Mouse (Mus musculus): Measurements from ENCODE around the gene Kdm1a. TPM values are rescaled to one million over a fixed set of nuclear protein-coding genes. Genes with fewer than 3 reads are reported as not detected.

The Kdm1a gene
- polyA plus RNA-seq, 1 experiment from 2014 or later: 118 TPM

- 97% methylated on average over 2 of the region's 2 CpGs for WGBS
- no peak overlapping the region for H3K27ac ChIP-seq
- ATAC-seq (ENCODE audit: low FRiP score): no peak
Observed at GRCm38 (mm10) chr4:136559690-136560089, 42.8 kb downstream of the Kdm1a start.

GRCm38 (mm10) chr4:136557638-136558037 is 44.9 kb downstream of the Kdm1a start:
- 96% methylated on average over 2 of the region's 2 CpGs for WGBS
- H3K4me2 ChIP-seq (replicated peaks): no peak overlapping the region
- no peak for ATAC-seq (ENCODE audit: low FRiP score)
- H3K27ac ChIP-seq: no peak overlapping the region
- no peaks in the 10 kb centered on the region for H3K9me3 ChIP-seq (replicated peaks)
- H3K9ac ChIP-seq: no peak overlapping the region
- H3K27me3 ChIP-seq: no peaks in the 10 kb centered on the region
- H3K36me3 ChIP-seq: peaks cover 81% of the 10 kb centered on the region
- H3K4me1 ChIP-seq: no peaks in the 10 kb centered on the region
- no peak overlapping the region for H3K4me3 ChIP-seq

More at GRCm38 (mm10) chr4:136559690-136560089, 42.8 kb downstream of the Kdm1a start:
- Histone ChIP-seq H3K9ac (no peak overlapping the region), H3K9me3 (replicated peaks) (no peaks in the 10 kb centered on the region), H3K4me1 (no peaks in the 10 kb centered on the region), H3K27me3 (no peaks in the 10 kb centered on the region), H3K4me2 (replicated peaks) (no peak overlapping the region), H3K4me3 (no peak overlapping the region), H3K36me3 (peaks cover 80% of the 10 kb centered on the region)

- WGBS: 71% methylated on average over 1 of the region's 1 CpGs
- ATAC-seq (ENCODE audit: low FRiP score): no peak
- Histone ChIP-seq H3K27ac (no peak overlapping the region), H3K4me1 (peaks cover 7% of the 10 kb centered on the region; the same call in 1 of the 2 replicates), H3K4me3 (no peak overlapping the region), H3K9me3 (replicated peaks) (no peaks in the 10 kb centered on the region), H3K27me3 (no peaks in the 10 kb centered on the region), H3K4me2 (replicated peaks) (no peak overlapping the region), H3K9ac (no peak overlapping the region), H3K36me3 (peaks cover 85% of the 10 kb centered on the region)
Observed at GRCm38 (mm10) chr4:136553108-136553507, 49.4 kb downstream of the Kdm1a start.

GRCm38 (mm10) chr4:136548381-136548801 is 54.1 kb downstream of the Kdm1a start:
- Histone ChIP-seq H3K4me1 (peaks cover 7% of the 10 kb centered on the region; the same call in 1 of the 2 replicates), H3K4me2 (replicated peaks) (no peak overlapping the region), H3K9me3 (replicated peaks) (no peaks in the 10 kb centered on the region), H3K9ac (no peak overlapping the region), H3K36me3 (peaks cover 80% of the 10 kb centered on the region), H3K4me3 (no peak overlapping the region), H3K27me3 (no peaks in the 10 kb centered on the region), H3K27ac (no peak overlapping the region)
- 77% methylated on average over 1 of the region's 1 CpGs for WGBS
- ATAC-seq (ENCODE audit: low FRiP score): no peak

- no peak overlapping the region for H3K9ac ChIP-seq
- no peak overlapping the region for H3K4me2 ChIP-seq (replicated peaks)
- 90% methylated on average over 1 of the region's 1 CpGs for WGBS
- ATAC-seq (ENCODE audit: low FRiP score): no peak
- peaks cover 12% of the 10 kb centered on the region; the same call in 1 of the 2 replicates for H3K4me1 ChIP-seq
- no peaks in the 10 kb centered on the region for H3K27me3 ChIP-seq
- peaks cover 80% of the 10 kb centered on the region for H3K36me3 ChIP-seq
- no peaks in the 10 kb centered on the region for H3K9me3 ChIP-seq (replicated peaks)
- no peak overlapping the region for H3K27ac ChIP-seq
- no peak overlapping the region for H3K4me3 ChIP-seq
Observed at GRCm38 (mm10) chr4:136547721-136548120, 54.8 kb downstream of the Kdm1a start.

- Histone ChIP-seq H3K9ac (no peak overlapping the region), H3K27ac (no peak overlapping the region), H3K4me3 (no peak overlapping the region), H3K36me3 (peaks cover 83% of the 10 kb centered on the region), H3K27me3 (no peaks in the 10 kb centered on the region), H3K9me3 (replicated peaks) (no peaks in the 10 kb centered on the region), H3K4me1 (peaks cover 12% of the 10 kb centered on the region; the same call in 1 of the 2 replicates), H3K4me2 (replicated peaks) (no peak overlapping the region)
- 84% methylated on average over 3 of the region's 3 CpGs for WGBS
- no peak for ATAC-seq (ENCODE audit: low FRiP score)
Observed at GRCm38 (mm10) chr4:136546279-136547045, 56.1 kb downstream of the Kdm1a start.

- Histone ChIP-seq H3K27ac (no peak overlapping the region), H3K4me3 (no peak overlapping the region), H3K4me1 (peaks cover 12% of the 10 kb centered on the region; the same call in 1 of the 2 replicates), H3K36me3 (peaks cover 72% of the 10 kb centered on the region), H3K9ac (no peak overlapping the region), H3K4me2 (replicated peaks) (no peak overlapping the region), H3K27me3 (no peaks in the 10 kb centered on the region), H3K9me3 (replicated peaks) (no peaks in the 10 kb centered on the region)
- WGBS: 94% methylated on average over 3 of the region's 3 CpGs
- ATAC-seq (ENCODE audit: low FRiP score): no peak
Observed at GRCm38 (mm10) chr4:136545151-136545550, 57.4 kb downstream of the Kdm1a start.

GRCm38 (mm10) chr4:136526412-136526811 is 76.1 kb downstream of the Kdm1a start:
- Histone ChIP-seq H3K9ac (no peak overlapping the region), H3K4me3 (no peak overlapping the region), H3K4me1 (no peaks in the 10 kb centered on the region), H3K27ac (no peak overlapping the region), H3K9me3 (replicated peaks) (no peaks in the 10 kb centered on the region), H3K4me2 (replicated peaks) (no peak overlapping the region), H3K27me3 (no peaks in the 10 kb centered on the region), H3K36me3 (peaks cover 10% of the 10 kb centered on the region; the same call in 1 of the 2 replicates)
- 24% methylated on average over 4 of the region's 4 CpGs for WGBS
- ATAC-seq (ENCODE audit: low FRiP score): 0 out of 2 replicates have a peak, but pooled peaks have one; percentile 54

- Histone ChIP-seq H3K36me3 (peaks cover 10% of the 10 kb centered on the region; the same call in 1 of the 2 replicates), H3K27ac (no peak overlapping the region), H3K4me3 (no peak overlapping the region), H3K9ac (no peak overlapping the region), H3K4me1 (no peaks in the 10 kb centered on the region), H3K4me2 (replicated peaks) (no peak overlapping the region), H3K9me3 (replicated peaks) (no peaks in the 10 kb centered on the region), H3K27me3 (no peaks in the 10 kb centered on the region)
- 86% methylated on average over 2 of the region's 2 CpGs for WGBS
- no peak for ATAC-seq (ENCODE audit: low FRiP score)
Observed at GRCm38 (mm10) chr4:136524309-136524708, 78.2 kb downstream of the Kdm1a start.

- WGBS: 70% methylated on average over 5 of the region's 5 CpGs
- Histone ChIP-seq H3K4me3 (no peak overlapping the region), H3K4me2 (replicated peaks) (no peak overlapping the region), H3K27me3 (no peaks in the 10 kb centered on the region), H3K9me3 (replicated peaks) (no peaks in the 10 kb centered on the region), H3K9ac (no peak overlapping the region), H3K36me3 (peaks cover 10% of the 10 kb centered on the region; the same call in 1 of the 2 replicates), H3K27ac (no peak overlapping the region), H3K4me1 (no peaks in the 10 kb centered on the region)
- ATAC-seq (ENCODE audit: low FRiP score): no peak
Observed at GRCm38 (mm10) chr4:136521898-136522297, 80.6 kb downstream of the Kdm1a start.

GRCm38 (mm10) chr4:136519866-136520265 is 82.7 kb downstream of the Kdm1a start:
- Histone ChIP-seq H3K4me3 (no peak overlapping the region), H3K4me1 (peaks cover 3% of the 10 kb centered on the region; the same call in 1 of the 2 replicates), H3K36me3 (peaks cover 10% of the 10 kb centered on the region; the same call in 1 of the 2 replicates), H3K27me3 (no peaks in the 10 kb centered on the region), H3K9me3 (replicated peaks) (no peaks in the 10 kb centered on the region), H3K4me2 (replicated peaks) (no peak overlapping the region), H3K9ac (no peak overlapping the region), H3K27ac (no peak overlapping the region)
- ATAC-seq (ENCODE audit: low FRiP score): no peak

GRCm38 (mm10) chr4:136518576-136518975 is 83.9 kb downstream of the Kdm1a start:
- no peaks in the 10 kb centered on the region for H3K9me3 ChIP-seq (replicated peaks)
- no peak overlapping the region for H3K4me3 ChIP-seq
- ATAC-seq (ENCODE audit: low FRiP score): no peak
- WGBS: 96% methylated on average over 2 of the region's 2 CpGs
- no peak overlapping the region for H3K27ac ChIP-seq
- no peak overlapping the region for H3K9ac ChIP-seq
- H3K4me2 ChIP-seq (replicated peaks): no peak overlapping the region
- peaks cover 6% of the 10 kb centered on the region; the same call in 1 of the 2 replicates for H3K36me3 ChIP-seq
- peaks cover 5% of the 10 kb centered on the region; the same call in 1 of the 2 replicates for H3K4me1 ChIP-seq
- no peaks in the 10 kb centered on the region for H3K27me3 ChIP-seq
